Mouse (Mus musculus): ENCODE data around the gene Tbx19. TPM values are rescaled to one million over a fixed set of nuclear protein-coding genes. Genes with fewer than 3 reads are reported as not detected.

Tbx19 gene
- polyA plus RNA-seq, 1 experiment from 2014 or later = not detected

- Histone ChIP-seq H3K9ac (no peak overlapping the region), H3K9me3 (no peaks in the 10 kb centered on the region), H3K4me3 (replicated peaks) (no peak overlapping the region), H3K4me1 (no peaks in the 10 kb centered on the region), H3K4me2 (no peak overlapping the region), H3K27ac (no peak overlapping the region), H3K27me3 (replicated peaks) (no peaks in the 10 kb centered on the region), H3K36me3 (0 out of 2 replicates have a peak, but pooled peaks cover 4% of the 10 kb centered on the region)
- ATAC-seq (ENCODE audit: insufficient read depth, low FRiP score, low read depth) = no peak
- 68% methylated on average over 6 of the region's 6 CpGs for WGBS
Measured at GRCm38 (mm10) chr1:165183400-165183799, 22.8 kb upstream of the Tbx19 start.

- Histone ChIP-seq H3K27me3 (replicated peaks) (no peaks in the 10 kb centered on the region), H3K4me3 (replicated peaks) (no peak overlapping the region), H3K36me3 (0 out of 2 replicates have a peak, but pooled peaks cover 4% of the 10 kb centered on the region), H3K9me3 (no peaks in the 10 kb centered on the region), H3K9ac (no peak overlapping the region), H3K4me2 (no peak overlapping the region), H3K4me1 (peaks cover 4% of the 10 kb centered on the region; the same call in 1 of the 2 replicates), H3K27ac (no peak overlapping the region)
- no peak for ATAC-seq (ENCODE audit: insufficient read depth, low FRiP score, low read depth)
- 83% methylated on average over 5 of the region's 5 CpGs for WGBS
Measured at GRCm38 (mm10) chr1:165179321-165179720, 18.7 kb upstream of the Tbx19 start.

GRCm38 (mm10) chr1:165178075-165178474 is 17.5 kb upstream of the Tbx19 start:
- no peak overlapping the region for H3K9ac ChIP-seq
- H3K9me3 ChIP-seq = no peaks in the 10 kb centered on the region
- H3K27me3 ChIP-seq (replicated peaks) = no peaks in the 10 kb centered on the region
- 0 out of 2 replicates have a peak, but pooled peaks cover 4% of the 10 kb centered on the region for H3K36me3 ChIP-seq
- no peak overlapping the region for H3K4me2 ChIP-seq
- 54% methylated on average over 6 of the region's 6 CpGs for WGBS
- peaks cover 4% of the 10 kb centered on the region; the same call in 1 of the 2 replicates for H3K4me1 ChIP-seq
- no peak overlapping the region for H3K4me3 ChIP-seq (replicated peaks)
- ATAC-seq (ENCODE audit: insufficient read depth, low FRiP score, low read depth) = no peak
- no peak overlapping the region for H3K27ac ChIP-seq

- Histone ChIP-seq H3K9ac (no peak overlapping the region), H3K27ac (no peak overlapping the region), H3K36me3 (no peaks in the 10 kb centered on the region), H3K4me2 (no peak overlapping the region), H3K9me3 (no peaks in the 10 kb centered on the region), H3K4me1 (peaks cover 4% of the 10 kb centered on the region; the same call in 1 of the 2 replicates), H3K4me3 (replicated peaks) (no peak overlapping the region), H3K27me3 (replicated peaks) (no peaks in the 10 kb centered on the region)
- WGBS = 55% methylated on average over 9 of the region's 9 CpGs
- no peak for ATAC-seq (ENCODE audit: insufficient read depth, low FRiP score, low read depth)
Measured at GRCm38 (mm10) chr1:165174059-165174616, 13.6 kb upstream of the Tbx19 start.

GRCm38 (mm10) chr1:165171277-165171676 is 10.7 kb upstream of the Tbx19 start:
- Histone ChIP-seq H3K4me2 (no peak overlapping the region), H3K27ac (no peak overlapping the region), H3K4me3 (replicated peaks) (no peak overlapping the region), H3K9me3 (no peaks in the 10 kb centered on the region), H3K9ac (no peak overlapping the region), H3K4me1 (peaks cover 4% of the 10 kb centered on the region; the same call in 1 of the 2 replicates), H3K27me3 (replicated peaks) (no peaks in the 10 kb centered on the region), H3K36me3 (no peaks in the 10 kb centered on the region)
- WGBS = 87% methylated on average over 8 of the region's 8 CpGs
- ATAC-seq (ENCODE audit: insufficient read depth, low FRiP score, low read depth) = no peak

- H3K4me1 ChIP-seq = peaks cover 3% of the 10 kb centered on the region; the same call in 1 of the 2 replicates
- no peak for ATAC-seq (ENCODE audit: insufficient read depth, low FRiP score, low read depth)
- no peak overlapping the region for H3K27ac ChIP-seq
- no peaks in the 10 kb centered on the region for H3K27me3 ChIP-seq (replicated peaks)
- H3K9me3 ChIP-seq = no peaks in the 10 kb centered on the region
- H3K4me3 ChIP-seq (replicated peaks) = no peak overlapping the region
- H3K36me3 ChIP-seq = no peaks in the 10 kb centered on the region
- H3K4me2 ChIP-seq = no peak overlapping the region
- WGBS = 82% methylated on average over 5 of the region's 5 CpGs
- H3K9ac ChIP-seq = no peak overlapping the region
Measured at GRCm38 (mm10) chr1:165170157-165170556, 9.6 kb upstream of the Tbx19 start.

- Histone ChIP-seq H3K9ac (no peak overlapping the region), H3K4me3 (replicated peaks) (no peak overlapping the region), H3K4me2 (no peak overlapping the region), H3K9me3 (no peaks in the 10 kb centered on the region), H3K36me3 (no peaks in the 10 kb centered on the region), H3K27ac (no peak overlapping the region), H3K27me3 (replicated peaks) (no peaks in the 10 kb centered on the region), H3K4me1 (no peaks in the 10 kb centered on the region)
- ATAC-seq (ENCODE audit: insufficient read depth, low FRiP score, low read depth) = no peak
- 72% methylated on average over 3 of the region's 3 CpGs for WGBS
Measured at GRCm38 (mm10) chr1:165169462-165169861, 8.9 kb upstream of the Tbx19 start.

- H3K36me3 ChIP-seq = no peaks in the 10 kb centered on the region
- H3K4me1 ChIP-seq = no peaks in the 10 kb centered on the region
- ATAC-seq (ENCODE audit: insufficient read depth, low FRiP score, low read depth) = no peak
- H3K27ac ChIP-seq = no peak overlapping the region
- 87% methylated on average over 6 of the region's 6 CpGs for WGBS
- H3K9me3 ChIP-seq = no peaks in the 10 kb centered on the region
- H3K4me3 ChIP-seq (replicated peaks) = no peak overlapping the region
- no peak overlapping the region for H3K4me2 ChIP-seq
- no peaks in the 10 kb centered on the region for H3K27me3 ChIP-seq (replicated peaks)
- H3K9ac ChIP-seq = no peak overlapping the region
Measured at GRCm38 (mm10) chr1:165164920-165165319, 4.3 kb upstream of the Tbx19 start.

- H3K9me3 ChIP-seq = no peaks in the 10 kb centered on the region
- H3K9ac ChIP-seq = no peak overlapping the region
- WGBS = 74% methylated on average over 10 of the region's 10 CpGs
- no peak overlapping the region for H3K27ac ChIP-seq
- H3K4me2 ChIP-seq = no peak overlapping the region
- H3K36me3 ChIP-seq = no peaks in the 10 kb centered on the region
- no peak for ATAC-seq (ENCODE audit: insufficient read depth, low FRiP score, low read depth)
- H3K4me3 ChIP-seq (replicated peaks) = no peak overlapping the region
- H3K4me1 ChIP-seq = no peaks in the 10 kb centered on the region
- H3K27me3 ChIP-seq (replicated peaks) = no peaks in the 10 kb centered on the region
Measured at GRCm38 (mm10) chr1:165158841-165159240, 1.7 kb downstream of the Tbx19 start.

- Histone ChIP-seq H3K4me2 (no peak overlapping the region), H3K27ac (no peak overlapping the region), H3K9ac (no peak overlapping the region), H3K4me3 (replicated peaks) (no peak overlapping the region), H3K36me3 (no peaks in the 10 kb centered on the region), H3K4me1 (no peaks in the 10 kb centered on the region), H3K9me3 (no peaks in the 10 kb centered on the region), H3K27me3 (replicated peaks) (no peaks in the 10 kb centered on the region)
- no peak for ATAC-seq (ENCODE audit: insufficient read depth, low FRiP score, low read depth)
- 75% methylated on average over 4 of the region's 4 CpGs for WGBS
Measured at GRCm38 (mm10) chr1:165154162-165154561, 6.4 kb downstream of the Tbx19 start.

- no peaks in the 10 kb centered on the region for H3K36me3 ChIP-seq
- ATAC-seq (ENCODE audit: insufficient read depth, low FRiP score, low read depth) = no peak
Measured at GRCm38 (mm10) chr1:165151216-165151615, 9.4 kb downstream of the Tbx19 start.

GRCm38 (mm10) chr1:165142343-165142916 is 18.1 kb downstream of the Tbx19 start:
- Histone ChIP-seq H3K36me3 (no peaks in the 10 kb centered on the region), H3K27ac (no peak overlapping the region), H3K27me3 (replicated peaks) (no peaks in the 10 kb centered on the region), H3K9ac (no peak overlapping the region), H3K4me1 (no peaks in the 10 kb centered on the region), H3K4me2 (no peak overlapping the region), H3K9me3 (no peaks in the 10 kb centered on the region), H3K4me3 (replicated peaks) (no peak overlapping the region)
- WGBS = 60% methylated on average over 12 of the region's 12 CpGs
- no peak for ATAC-seq (ENCODE audit: insufficient read depth, low FRiP score, low read depth)

More at GRCm38 (mm10) chr1:165151216-165151615, 9.4 kb downstream of the Tbx19 start:
- no peak overlapping the region for H3K4me2 ChIP-seq
- no peak overlapping the region for H3K27ac ChIP-seq
- H3K4me1 ChIP-seq = no peaks in the 10 kb centered on the region
- H3K9ac ChIP-seq = no peak overlapping the region
- no peaks in the 10 kb centered on the region for H3K27me3 ChIP-seq (replicated peaks)
- no peaks in the 10 kb centered on the region for H3K9me3 ChIP-seq
- H3K4me3 ChIP-seq (replicated peaks) = no peak overlapping the region
- WGBS = 72% methylated on average over 8 of the region's 8 CpGs
